8 mouse cellular contexts compared by ENCODE assay signal in the genomic region with DNA sequence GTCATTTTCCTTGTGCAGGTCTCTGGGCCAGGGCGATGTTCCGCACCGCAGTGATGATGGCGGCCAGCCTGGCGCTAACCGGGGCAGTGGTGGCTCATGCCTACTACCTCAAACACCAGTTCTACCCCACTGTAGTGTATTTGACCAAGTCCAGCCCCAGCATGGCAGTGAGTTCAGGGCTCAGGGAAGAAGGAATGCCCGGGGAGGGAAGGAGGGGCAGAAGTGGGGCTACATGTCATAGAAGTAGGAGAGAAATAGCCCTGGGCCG. TPM values are rescaled to one million over a fixed set of nuclear protein-coding genes. Genes with fewer than 3 reads are reported as not detected.
A peak's percentile ranks its signal among the peaks of the same experiment; 100 is the strongest.
DNase-seq lines count a peak whose midpoint lies in the region; ATAC-seq and TF ChIP-seq lines count a peak whose summit lies in the region.

No protein-coding gene starts in this region.

- no peaks in the 10 kb centered on the region for H3K9me3 ChIP-seq in heart, embryonic 10.5 days
- no peaks in the 10 kb centered on the region for H3K9me3 ChIP-seq in E14TG2a.4 (ENCODE audit: low read length)
- H3K9me3 ChIP-seq in forebrain, embryonic 15.5 days = no peaks in the 10 kb centered on the region
- H3K9me3 ChIP-seq in liver, embryonic 14.5 days (ENCODE audit: control insufficient read depth, low read length) = no peaks in the 10 kb centered on the region

- H3K36me3 ChIP-seq in heart, embryonic 10.5 days = peaks cover 48% of the 10 kb centered on the region
- H3K36me3 ChIP-seq in E14TG2a.4 (ENCODE audit: insufficient read depth, low read length) = peaks cover 53% of the 10 kb centered on the region
- peaks cover 46% of the 10 kb centered on the region for H3K36me3 ChIP-seq in forebrain, embryonic 15.5 days
- peaks cover 47% of the 10 kb centered on the region for H3K36me3 ChIP-seq in liver, embryonic 14.5 days (replicated peaks; ENCODE audit: control insufficient read depth, insufficient read depth, low read depth)

- peak overlapping the region; percentile 94 for H3K27ac ChIP-seq in heart, embryonic 10.5 days
- H3K27ac ChIP-seq in forebrain, embryonic 15.5 days (replicated peaks) = no peak overlapping the region
- H3K27ac ChIP-seq in liver, embryonic 14.5 days = peak overlapping the region; percentile 96

- peaks cover 22% of the 10 kb centered on the region for H3K4me1 ChIP-seq in heart, embryonic 10.5 days
- peaks cover 52% of the 10 kb centered on the region for H3K4me1 ChIP-seq in E14TG2a.4 (replicated peaks; ENCODE audit: low read depth, low read length)
- peaks cover 20% of the 10 kb centered on the region for H3K4me1 ChIP-seq in forebrain, embryonic 15.5 days
- H3K4me1 ChIP-seq in liver, embryonic 14.5 days (replicated peaks; ENCODE audit: control insufficient read depth in 2 of 2, insufficient read depth in 2 of 2, low read length in 1 of 2) = peaks cover 15 to 21% of the 10 kb centered on the region in 2 experiments

- no peaks in the 10 kb centered on the region for H3K27me3 ChIP-seq in heart, embryonic 10.5 days (ENCODE audit: insufficient read depth, poor library complexity, severe bottlenecking)
- H3K27me3 ChIP-seq in E14TG2a.4 (ENCODE audit: insufficient read depth, low read length) = no peaks in the 10 kb centered on the region
- H3K27me3 ChIP-seq in forebrain, embryonic 15.5 days = no peaks in the 10 kb centered on the region
- H3K27me3 ChIP-seq in liver, embryonic 14.5 days (ENCODE audit: control insufficient read depth, insufficient read depth, low read length) = no peaks in the 10 kb centered on the region

- no peak for TF ChIP-seq EP300 in liver, embryonic 14.5 days (IDR thresholded peaks at IDR 0.05; ENCODE audit: low read depth)

- DNase-seq in heart, embryonic 10.5 days (ENCODE audit: low spot score) = no peak
- no peak for DNase-seq in heart, postnatal 4 days
- DNase-seq in liver, embryonic 14.5 days (ENCODE audit: low read depth in 3 of 3, low spot score in 3 of 3) = no peak
- DNase-seq in right cerebral cortex, postnatal 10 days (ENCODE audit: low spot score in 2 of 2) = no peak
- DNase-seq in spleen, postnatal 14 days (ENCODE audit: low spot score in 2 of 2) = no peak
- no peak for DNase-seq in layer of hippocampus, postnatal 36 days

- peak overlapping the region; percentile 89 for H3K4me2 ChIP-seq in forebrain, embryonic 15.5 days (replicated peaks)
- H3K4me2 ChIP-seq in liver, embryonic 14.5 days (ENCODE audit: low read depth) = peak overlapping the region; percentile 99

- 80% methylated on average over 8 of the region's 8 CpGs for WGBS in heart, embryonic 10.5 days
- WGBS in forebrain, embryonic 15.5 days = 83% methylated on average over 8 of the region's 8 CpGs
- 71% methylated on average over 8 of the region's 8 CpGs for WGBS in liver, embryonic 14.5 days (ENCODE audit: insufficient replicate concordance)

- no peak for ATAC-seq in forebrain, embryonic 15.5 days (replicated peaks)
- ATAC-seq in liver, embryonic 14.5 days (ENCODE audit: insufficient read depth) = no peak

- peak overlapping the region; percentile 86 for H3K4me3 ChIP-seq in heart, embryonic 10.5 days
- peak overlapping the region; percentile 96 for H3K4me3 ChIP-seq in E14TG2a.4 (replicated peaks; ENCODE audit: low read length)
- H3K4me3 ChIP-seq in forebrain, embryonic 15.5 days = peak overlapping the region; percentile 90
- H3K4me3 ChIP-seq in liver, embryonic 14.5 days (ENCODE audit: insufficient read depth in 1 of 2, low read depth in 2 of 2, low read length in 2 of 2) = peak overlapping the region; percentile 90 to 91

- TF ChIP-seq CTCF in E14TG2a.4 (conservative IDR thresholded peaks at IDR 0.05; ENCODE audit: low read length) = no peak
- TF ChIP-seq CTCF in liver, embryonic 14.5 days (IDR thresholded peaks at IDR 0.05; ENCODE audit: low read depth) = no peak

- H3K9ac ChIP-seq in forebrain, embryonic 15.5 days (replicated peaks) = peak overlapping the region; percentile 86
- peak overlapping the region; percentile 97 for H3K9ac ChIP-seq in liver, embryonic 14.5 days (replicated peaks)

RNA-seq across cellular contexts. Expression of a gene that starts 1.5 kb away (rescaled TPM):
- 25.4 and 31.0 TPM in 2 replicates for polyA plus RNA-seq in heart, embryonic 10.5 days (2016; fragmentation: Nextera tagmentation; extraction: Ambion mirVana)
- total RNA-seq in heart, postnatal 4 days (2021) = 10 to 100 TPM; 16.2 to 16.4 TPM
- 25.7 and 26.5 TPM in 2 replicates for polyA plus RNA-seq in forebrain, embryonic 15.5 days (2015; fragmentation: Nextera tagmentation; extraction: Ambion mirVana)
- polyA plus RNA-seq in liver, embryonic 14.5 days (2012; rRNA removed) = 11.5 and 13.2 TPM in 2 replicates
- 9.7 and 12.6 TPM in 2 replicates for polyA plus RNA-seq in liver, embryonic 14.5 days (2014; fragmentation: Nextera tagmentation; extraction: Ambion mirVana)
- 10 to 100 TPM; 46.4 to 52.3 TPM for total RNA-seq in layer of hippocampus, postnatal 36 days (2021)

RNA-seq across cellular contexts. Expression of a gene that starts 9.8 kb away (rescaled TPM):
- polyA plus RNA-seq in heart, embryonic 10.5 days (2016; fragmentation: Nextera tagmentation; extraction: Ambion mirVana) = 71.4 and 85.0 TPM in 2 replicates
- 10 to 100 TPM; 37.8 to 41.7 TPM for total RNA-seq in heart, postnatal 4 days (2021)
- polyA plus RNA-seq in forebrain, embryonic 15.5 days (2015; fragmentation: Nextera tagmentation; extraction: Ambion mirVana) = 71.5 and 72.4 TPM in 2 replicates
- polyA plus RNA-seq in liver, embryonic 14.5 days (2012; rRNA removed) = 22.0 and 29.6 TPM in 2 replicates
- polyA plus RNA-seq in liver, embryonic 14.5 days (2014; fragmentation: Nextera tagmentation; extraction: Ambion mirVana) = 43.7 and 48.2 TPM in 2 replicates
- 10 to 100 TPM; 46.8 to 47.9 TPM for total RNA-seq in layer of hippocampus, postnatal 36 days (2021)

RNA-seq across cellular contexts. Expression of a gene that starts 9.8 kb away (rescaled TPM):
- polyA plus RNA-seq in heart, embryonic 10.5 days (2016; fragmentation: Nextera tagmentation; extraction: Ambion mirVana) = 570 and 662 TPM in 2 replicates
- 100 to 1,000 TPM; 802 to 870 TPM for total RNA-seq in heart, postnatal 4 days (2021)
- polyA plus RNA-seq in forebrain, embryonic 15.5 days (2015; fragmentation: Nextera tagmentation; extraction: Ambion mirVana) = 582 and 618 TPM in 2 replicates
- polyA plus RNA-seq in liver, embryonic 14.5 days (2012; rRNA removed) = 853 and 969 TPM in 2 replicates
- polyA plus RNA-seq in liver, embryonic 14.5 days (2014; fragmentation: Nextera tagmentation; extraction: Ambion mirVana) = 593 and 639 TPM in 2 replicates
- 100 to 1,000 TPM; 676 to 701 TPM for total RNA-seq in layer of hippocampus, postnatal 36 days (2021)

RNA-seq across cellular contexts. Expression of a gene that starts 13.2 kb away (rescaled TPM):
- 26.9 and 33.4 TPM in 2 replicates for polyA plus RNA-seq in heart, embryonic 10.5 days (2016; fragmentation: Nextera tagmentation; extraction: Ambion mirVana)
- 10 to 100 TPM; 16.2 to 16.7 TPM for total RNA-seq in heart, postnatal 4 days (2021)
- 33.0 and 35.9 TPM in 2 replicates for polyA plus RNA-seq in forebrain, embryonic 15.5 days (2015; fragmentation: Nextera tagmentation; extraction: Ambion mirVana)
- polyA plus RNA-seq in liver, embryonic 14.5 days (2012; rRNA removed) = 15.8 and 17.9 TPM in 2 replicates
- 19.3 and 20.4 TPM in 2 replicates for polyA plus RNA-seq in liver, embryonic 14.5 days (2014; fragmentation: Nextera tagmentation; extraction: Ambion mirVana)
- total RNA-seq in layer of hippocampus, postnatal 36 days (2021) = 10 to 100 TPM; 33.1 to 35.2 TPM

RNA-seq across cellular contexts. Expression of a gene that starts 20.3 kb away (rescaled TPM):
- polyA plus RNA-seq in heart, embryonic 10.5 days (2016; fragmentation: Nextera tagmentation; extraction: Ambion mirVana) = 13.7 and 18.8 TPM in 2 replicates
- total RNA-seq in heart, postnatal 4 days (2021) = 1 to 10 TPM; 5.0 to 5.9 TPM
- 34.9 and 36.3 TPM in 2 replicates for polyA plus RNA-seq in forebrain, embryonic 15.5 days (2015; fragmentation: Nextera tagmentation; extraction: Ambion mirVana)
- 35.9 and 43.4 TPM in 2 replicates for polyA plus RNA-seq in liver, embryonic 14.5 days (2012; rRNA removed)
- 35.0 and 35.7 TPM in 2 replicates for polyA plus RNA-seq in liver, embryonic 14.5 days (2014; fragmentation: Nextera tagmentation; extraction: Ambion mirVana)
- 10 to 100 TPM; 26.4 to 34.2 TPM for total RNA-seq in layer of hippocampus, postnatal 36 days (2021)
